Mouse (Mus musculus): ENCODE measurements around the gene Slc8b1. TPM values are rescaled to one million over a fixed set of nuclear protein-coding genes. Genes with fewer than 3 reads are reported as not detected.

Gene Slc8b1
- polyA plus RNA-seq, 2 experiments: 3.7 to 13.2 TPM

- ATAC-seq (ENCODE audit: low FRiP score, low read depth): no peak
These were observed 35.1 kb upstream of the Slc8b1 start for GRCm38 (mm10) chr5:120475861-120476260.

GRCm38 (mm10) chr5:120476296-120476695 lies 34.7 kb upstream of the Slc8b1 start, which contains the start of gene Sds:
TSS of gene Sds (plus strand) at chr5:120476526.
- 16% methylated on average over 13 of the region's 13 CpGs for WGBS
- H3K4me3 ChIP-seq (replicated peaks; ENCODE audit: low read length): no peak within 1 kb of the TSS
- no peak for TF ChIP-seq POLR2A (IDR thresholded peaks at IDR 0.05; ENCODE audit: borderline replicate concordance, extremely low read depth, insufficient read depth, insufficient read length)
- H3K9ac ChIP-seq (ENCODE audit: low read depth, low read length, severe bottlenecking): no peak within 1 kb of the TSS
- H3K27me3 ChIP-seq (ENCODE audit: control insufficient read depth, insufficient read depth, low read length): no peaks in the 10 kb centered on the region
- ATAC-seq (ENCODE audit: low FRiP score, low read depth) (no peak), DNase-seq (ENCODE audit: low spot score) (no peak)
- no peak within 1 kb of the TSS for H3K4me2 ChIP-seq (replicated peaks; ENCODE audit: low read depth, low read length, severe bottlenecking)
- H3K9me3 ChIP-seq (ENCODE audit: control insufficient read depth, low read length): no peaks in the 10 kb centered on the region
- no peaks in the 10 kb centered on the region for H3K36me3 ChIP-seq (ENCODE audit: control insufficient read depth, insufficient read depth, low read length)
- H3K27ac ChIP-seq (replicated peaks; ENCODE audit: low read depth, low read length): no peak within 1 kb of the TSS
- H3K4me1 ChIP-seq (ENCODE audit: control insufficient read depth, insufficient read depth, low read length): no peaks in the 10 kb centered on the region

More at GRCm38 (mm10) chr5:120475861-120476260, 35.1 kb upstream of the Slc8b1 start:
- no peaks in the 10 kb centered on the region for H3K4me1 ChIP-seq (ENCODE audit: control insufficient read depth, insufficient read depth, low read length)
- no peak for TF ChIP-seq POLR2A (IDR thresholded peaks at IDR 0.05; ENCODE audit: borderline replicate concordance, extremely low read depth, insufficient read depth, insufficient read length)
- no peaks in the 10 kb centered on the region for H3K9me3 ChIP-seq (ENCODE audit: control insufficient read depth, low read length)
- H3K4me3 ChIP-seq (replicated peaks; ENCODE audit: low read length): no peak overlapping the region
- no peaks in the 10 kb centered on the region for H3K36me3 ChIP-seq (ENCODE audit: control insufficient read depth, insufficient read depth, low read length)
- no peak for DNase-seq (ENCODE audit: low spot score)
- 65% methylated on average over 8 of the region's 8 CpGs for WGBS
- no peaks in the 10 kb centered on the region for H3K27me3 ChIP-seq (ENCODE audit: control insufficient read depth, insufficient read depth, low read length)
- no peak overlapping the region for H3K4me2 ChIP-seq (replicated peaks; ENCODE audit: low read depth, low read length, severe bottlenecking)
- H3K9ac ChIP-seq (ENCODE audit: low read depth, low read length, severe bottlenecking): no peak overlapping the region
- no peak overlapping the region for H3K27ac ChIP-seq (replicated peaks; ENCODE audit: low read depth, low read length)

DNA sequence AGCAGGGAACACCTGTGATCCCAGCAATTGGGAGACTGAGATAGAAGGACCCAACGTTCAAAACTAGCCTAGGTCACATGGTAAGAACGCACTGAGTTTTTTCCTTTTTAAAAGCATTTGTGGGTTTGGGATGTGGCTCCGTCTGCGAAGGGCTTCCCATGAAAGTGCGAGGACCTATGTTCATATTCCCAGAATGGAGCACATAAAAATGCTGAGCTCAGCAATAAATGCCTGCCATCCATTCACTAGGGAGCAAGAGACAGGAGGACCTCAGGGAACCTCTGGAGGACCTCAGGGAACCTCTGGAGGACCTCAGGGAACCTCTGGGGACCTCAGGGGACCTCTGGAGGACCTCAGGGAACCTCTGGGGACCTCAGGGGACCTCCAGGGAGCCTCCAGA lies 33.0 kb upstream of the Slc8b1 start:
- H3K9ac ChIP-seq (ENCODE audit: low read depth, low read length, severe bottlenecking): no peak overlapping the region
- H3K27ac ChIP-seq (replicated peaks; ENCODE audit: low read depth, low read length): no peak overlapping the region
- no peak overlapping the region for H3K4me3 ChIP-seq (replicated peaks; ENCODE audit: low read length)
- DNase-seq (ENCODE audit: low spot score): no peak
- no peak for ATAC-seq (ENCODE audit: low FRiP score, low read depth)
- H3K9me3 ChIP-seq (ENCODE audit: control insufficient read depth, low read length): no peaks in the 10 kb centered on the region
- WGBS: 90% methylated on average over 5 of the region's 5 CpGs
- no peaks in the 10 kb centered on the region for H3K36me3 ChIP-seq (ENCODE audit: control insufficient read depth, insufficient read depth, low read length)
- no peak overlapping the region for H3K4me2 ChIP-seq (replicated peaks; ENCODE audit: low read depth, low read length, severe bottlenecking)
- H3K27me3 ChIP-seq (ENCODE audit: control insufficient read depth, insufficient read depth, low read length): no peaks in the 10 kb centered on the region
- TF ChIP-seq POLR2A (IDR thresholded peaks at IDR 0.05; ENCODE audit: borderline replicate concordance, extremely low read depth, insufficient read depth, insufficient read length): no peak
- no peaks in the 10 kb centered on the region for H3K4me1 ChIP-seq (ENCODE audit: control insufficient read depth, insufficient read depth, low read length)

- no peaks in the 10 kb centered on the region for H3K27me3 ChIP-seq (ENCODE audit: control insufficient read depth, insufficient read depth, low read length)
- 74% methylated on average over 4 of the region's 4 CpGs for WGBS
- H3K27ac ChIP-seq (replicated peaks; ENCODE audit: low read depth, low read length): no peak overlapping the region
- H3K36me3 ChIP-seq (ENCODE audit: control insufficient read depth, insufficient read depth, low read length): peaks cover 11% of the 10 kb centered on the region
- no peak for TF ChIP-seq POLR2A (IDR thresholded peaks at IDR 0.05; ENCODE audit: borderline replicate concordance, extremely low read depth, insufficient read depth, insufficient read length)
- DNase-seq (ENCODE audit: low spot score) (no peak), ATAC-seq (ENCODE audit: low FRiP score, low read depth) (no peak)
- no peaks in the 10 kb centered on the region for H3K4me1 ChIP-seq (ENCODE audit: control insufficient read depth, insufficient read depth, low read length)
- no peak overlapping the region for H3K4me3 ChIP-seq (replicated peaks; ENCODE audit: low read length)
- no peak overlapping the region for H3K4me2 ChIP-seq (replicated peaks; ENCODE audit: low read depth, low read length, severe bottlenecking)
- H3K9ac ChIP-seq (ENCODE audit: low read depth, low read length, severe bottlenecking): no peak overlapping the region
- H3K9me3 ChIP-seq (ENCODE audit: control insufficient read depth, low read length): no peaks in the 10 kb centered on the region
These were observed 31.4 kb upstream of the Slc8b1 start for GRCm38 (mm10) chr5:120479538-120479937.

DNA sequence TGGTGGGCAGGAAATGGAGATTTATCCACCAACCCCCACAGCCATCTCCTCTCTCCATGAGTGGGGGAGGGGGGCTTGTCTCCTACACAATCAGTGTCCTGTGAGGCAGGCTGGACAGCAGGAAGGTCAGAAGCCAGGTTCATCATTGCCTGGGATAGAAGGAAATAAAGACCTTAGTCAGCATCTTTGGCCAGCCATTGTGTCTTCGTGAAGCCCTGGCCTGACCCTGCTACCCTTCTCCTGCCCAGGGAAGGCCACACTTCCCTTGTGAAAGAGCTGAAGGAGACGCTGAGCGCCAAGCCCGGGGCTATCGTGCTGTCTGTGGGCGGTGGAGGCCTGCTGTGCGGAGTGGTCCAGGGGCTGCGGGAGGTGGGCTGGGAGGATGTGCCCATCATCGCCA lies 29.8 kb upstream of the Slc8b1 start:
- Histone ChIP-seq H3K4me3 (replicated peaks; ENCODE audit: low read length) (no peak overlapping the region), H3K27ac (replicated peaks; ENCODE audit: low read depth, low read length) (no peak overlapping the region), H3K36me3 (ENCODE audit: control insufficient read depth, insufficient read depth, low read length) (peaks cover 26% of the 10 kb centered on the region), H3K4me2 (replicated peaks; ENCODE audit: low read depth, low read length, severe bottlenecking) (no peak overlapping the region), H3K9me3 (ENCODE audit: control insufficient read depth, low read length) (no peaks in the 10 kb centered on the region), H3K27me3 (ENCODE audit: control insufficient read depth, insufficient read depth, low read length) (no peaks in the 10 kb centered on the region), H3K9ac (ENCODE audit: low read depth, low read length, severe bottlenecking) (no peak overlapping the region), H3K4me1 (ENCODE audit: control insufficient read depth, insufficient read depth, low read length) (no peaks in the 10 kb centered on the region)
- ATAC-seq (ENCODE audit: low FRiP score, low read depth): no peak
- no peak for TF ChIP-seq POLR2A (IDR thresholded peaks at IDR 0.05; ENCODE audit: borderline replicate concordance, extremely low read depth, insufficient read depth, insufficient read length)
- WGBS: 71% methylated on average over 9 of the region's 9 CpGs
- DNase-seq (ENCODE audit: low spot score): no peak

DNA sequence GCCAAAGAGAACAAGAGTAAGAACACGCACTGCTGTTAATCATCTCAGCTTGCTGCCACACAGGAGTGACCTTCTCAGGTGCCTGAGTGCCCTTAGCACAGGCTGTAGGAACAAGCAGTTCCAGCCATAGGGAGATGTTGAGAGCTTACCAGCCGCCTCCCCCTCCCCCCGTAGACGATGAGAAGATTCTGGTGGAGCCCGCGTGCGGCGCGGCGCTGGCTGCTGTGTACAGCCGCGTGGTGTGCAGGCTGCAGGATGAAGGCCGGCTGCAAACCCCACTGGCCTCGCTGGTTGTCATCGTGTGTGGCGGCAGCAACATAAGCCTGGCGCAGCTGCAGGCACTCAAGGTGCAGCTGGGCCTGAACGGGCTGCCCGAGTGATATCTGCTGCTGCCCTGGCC lies 27.6 kb upstream of the Slc8b1 start:
- WGBS: 90% methylated on average over 19 of the region's 19 CpGs
- no peak for DNase-seq (ENCODE audit: low spot score)
- no peak for TF ChIP-seq POLR2A (IDR thresholded peaks at IDR 0.05; ENCODE audit: borderline replicate concordance, extremely low read depth, insufficient read depth, insufficient read length)
- H3K9me3 ChIP-seq (ENCODE audit: control insufficient read depth, low read length): no peaks in the 10 kb centered on the region
- no peak overlapping the region for H3K9ac ChIP-seq (ENCODE audit: low read depth, low read length, severe bottlenecking)
- peaks cover 48% of the 10 kb centered on the region for H3K36me3 ChIP-seq (ENCODE audit: control insufficient read depth, insufficient read depth, low read length)
- H3K27ac ChIP-seq (replicated peaks; ENCODE audit: low read depth, low read length): no peak overlapping the region
- no peak overlapping the region for H3K4me2 ChIP-seq (replicated peaks; ENCODE audit: low read depth, low read length, severe bottlenecking)
- H3K4me3 ChIP-seq (replicated peaks; ENCODE audit: low read length): no peak overlapping the region
- ATAC-seq (ENCODE audit: low FRiP score, low read depth): no peak
- no peaks in the 10 kb centered on the region for H3K27me3 ChIP-seq (ENCODE audit: control insufficient read depth, insufficient read depth, low read length)
- H3K4me1 ChIP-seq (ENCODE audit: control insufficient read depth, insufficient read depth, low read length): no peaks in the 10 kb centered on the region
